Mouse (Mus musculus): Measurements from ENCODE around the gene Smarca4.

The Smarca4 gene

GRCm38 (mm10) chr9:21721036-21721435 lies 105.1 kb downstream of the Smarca4 start:
- DNase-seq (ENCODE audit: low spot score in 2 of 2), result no peak

GRCm38 (mm10) chr9:21723377-21724146 lies 107.6 kb downstream of the Smarca4 start, which contains the start of gene Ldlr:
Gene Ldlr, plus strand, starts transcription at chr9:21723483.
- DNase-seq (ENCODE audit: low spot score in 2 of 2), result peak; percentile 81 to 85

DNA sequence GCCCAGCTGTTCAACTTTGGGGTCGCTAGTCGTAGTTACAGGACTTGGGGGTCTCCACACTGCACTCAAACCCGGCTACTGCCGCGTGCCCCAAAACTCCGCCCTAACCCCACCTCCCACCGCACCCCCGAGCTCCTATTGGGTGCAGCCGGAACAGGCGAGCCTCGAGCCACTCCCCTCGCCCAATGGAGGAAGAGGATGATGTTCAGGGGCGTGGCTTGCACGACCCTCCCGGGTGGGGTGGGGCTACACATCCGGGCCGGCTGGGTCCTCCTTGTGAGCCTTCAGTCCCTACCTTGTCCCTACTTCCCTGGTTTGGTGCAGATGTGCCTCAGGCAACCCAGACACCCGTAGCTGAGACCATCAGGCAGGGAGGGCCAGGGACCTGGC lies 108.2 kb downstream of the Smarca4 start:
- DNase-seq (ENCODE audit: low spot score in 2 of 2), result peak; percentile 92 to 93

DNA sequence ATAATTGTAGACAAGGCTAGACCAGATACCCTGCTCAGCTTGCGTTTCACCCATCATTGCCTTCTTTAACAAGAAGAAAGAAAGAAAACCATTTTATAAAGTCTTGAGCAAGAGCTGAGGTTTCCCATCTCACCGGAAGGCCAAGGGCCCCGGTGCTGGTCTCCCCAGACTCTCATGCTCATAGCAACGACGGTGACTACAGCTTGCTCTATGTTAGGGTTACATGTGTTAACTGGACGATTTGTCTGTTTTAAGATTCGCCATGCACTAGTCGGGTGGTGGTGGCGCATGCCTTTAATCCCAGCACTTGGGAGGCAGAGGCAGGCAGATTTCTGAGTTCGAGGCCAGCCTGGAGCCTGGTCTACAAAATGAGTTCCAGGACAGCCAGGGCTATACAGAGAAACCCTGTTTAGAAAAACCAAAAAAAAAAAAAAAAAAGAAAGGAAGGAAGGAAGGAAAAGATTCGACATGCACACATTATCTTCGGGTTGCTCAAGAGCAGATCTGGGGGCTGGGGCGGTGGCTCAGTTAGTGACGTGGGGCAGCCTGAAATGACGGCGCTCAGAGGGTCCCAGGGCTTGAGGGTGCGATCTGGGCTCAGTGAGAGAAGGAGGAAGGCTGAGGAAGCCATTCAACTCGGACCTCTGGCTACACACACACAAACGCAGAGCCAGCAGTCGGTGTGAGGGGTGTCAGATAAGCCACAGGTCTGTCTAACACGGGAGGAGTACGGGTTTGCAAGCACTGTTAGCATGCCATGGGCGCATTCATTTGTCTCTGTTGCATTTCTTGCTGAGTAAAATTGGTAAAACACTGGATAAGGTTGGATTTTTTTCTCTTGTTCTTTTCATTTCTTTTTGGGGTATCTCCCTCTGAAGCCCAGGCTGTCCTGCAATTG lies 109.5 kb downstream of the Smarca4 start:
- no peak for DNase-seq (ENCODE audit: low spot score in 2 of 2)

GRCm38 (mm10) chr9:21726218-21726975 lies 110.4 kb downstream of the Smarca4 start:
- no peak for DNase-seq (ENCODE audit: low spot score in 2 of 2)

GRCm38 (mm10) chr9:21728261-21728832 lies 112.4 kb downstream of the Smarca4 start:
- DNase-seq (ENCODE audit: low spot score in 2 of 2), result no peak

GRCm38 (mm10) chr9:21729264-21729663 lies 113.3 kb downstream of the Smarca4 start:
- no peak for DNase-seq (ENCODE audit: low spot score in 2 of 2)

DNA sequence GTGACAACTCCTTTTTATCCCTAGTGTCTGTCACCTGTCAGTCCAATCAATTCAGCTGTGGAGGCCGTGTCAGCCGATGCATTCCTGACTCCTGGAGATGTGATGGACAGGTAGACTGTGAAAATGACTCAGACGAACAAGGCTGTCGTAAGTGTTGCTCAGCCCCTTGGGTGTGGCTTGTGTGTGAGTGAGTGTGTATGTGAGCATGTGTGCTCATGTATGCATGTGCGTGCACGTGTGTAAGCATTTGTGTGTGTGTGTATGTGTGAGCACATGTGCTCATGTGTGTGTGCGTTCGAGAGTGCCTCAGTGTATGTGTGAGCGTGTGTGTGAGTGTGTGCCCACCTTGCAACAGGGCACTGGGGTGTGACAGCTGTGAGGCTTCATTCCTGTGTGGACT lies 116.3 kb downstream of the Smarca4 start:
- no peak for DNase-seq (ENCODE audit: low spot score in 2 of 2)

- DNase-seq (ENCODE audit: low spot score in 2 of 2), result no peak
These were observed 117.5 kb downstream of the Smarca4 start for GRCm38 (mm10) chr9:21733446-21733845.

DNA sequence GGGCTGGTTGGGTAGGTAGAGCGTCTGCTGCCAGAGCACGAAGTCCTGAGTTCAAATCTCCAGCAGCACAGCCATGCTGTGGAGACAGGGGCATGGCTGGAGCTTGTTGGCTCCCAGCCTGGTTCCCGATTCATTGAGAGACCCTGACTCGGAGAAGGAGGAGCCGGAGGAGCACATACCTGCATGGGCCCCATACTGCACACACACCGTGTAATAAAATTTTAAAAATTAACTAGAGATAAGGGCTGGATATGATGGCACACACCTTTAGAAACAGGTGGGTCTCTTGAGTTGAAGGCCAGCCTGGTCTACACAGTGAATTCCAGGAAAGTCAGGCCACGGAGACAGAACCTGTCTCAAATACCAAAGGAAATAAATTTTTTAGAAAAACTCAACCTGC lies 118.0 kb downstream of the Smarca4 start:
- no peak for DNase-seq (ENCODE audit: low spot score in 2 of 2)

DNA sequence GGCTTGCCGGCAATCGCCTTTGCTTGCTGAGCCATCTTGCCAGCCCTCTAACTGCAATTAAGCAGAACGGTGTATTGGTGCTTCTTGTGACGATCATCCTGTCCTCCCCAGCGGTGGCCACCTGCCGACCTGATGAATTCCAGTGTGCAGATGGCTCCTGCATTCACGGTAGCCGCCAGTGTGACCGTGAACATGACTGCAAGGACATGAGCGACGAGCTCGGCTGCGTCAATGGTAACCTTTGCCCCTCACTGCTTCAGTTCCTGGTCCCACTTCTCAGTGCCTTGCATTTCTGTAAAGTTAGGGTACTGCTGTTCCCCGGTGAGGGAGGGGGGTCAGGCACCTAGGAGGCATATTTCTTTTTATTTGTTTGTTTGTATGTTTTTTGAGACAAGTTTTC lies 119.2 kb downstream of the Smarca4 start:
- no peak for DNase-seq (ENCODE audit: low spot score in 2 of 2)

DNA sequence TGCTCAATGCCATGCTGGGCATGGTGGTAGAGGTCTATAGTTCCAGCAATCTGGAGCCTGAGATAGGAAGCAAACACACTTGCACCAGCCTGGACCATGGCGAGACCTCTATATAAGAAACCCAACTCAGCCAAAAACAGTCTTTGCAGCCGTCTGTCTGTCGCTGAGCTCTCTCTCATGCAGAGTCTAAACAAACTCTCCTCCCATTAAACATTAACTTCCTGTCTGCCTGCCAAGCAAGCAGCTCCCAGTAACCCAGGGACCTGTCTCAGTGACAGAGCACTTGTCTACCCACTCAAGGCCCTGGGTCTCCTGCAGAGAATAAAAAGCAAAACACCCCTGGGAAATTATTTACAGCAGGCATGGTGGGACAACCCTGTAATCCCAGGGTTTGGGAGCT lies 120.6 kb downstream of the Smarca4 start:
- DNase-seq (ENCODE audit: low spot score in 2 of 2), result no peak

DNA sequence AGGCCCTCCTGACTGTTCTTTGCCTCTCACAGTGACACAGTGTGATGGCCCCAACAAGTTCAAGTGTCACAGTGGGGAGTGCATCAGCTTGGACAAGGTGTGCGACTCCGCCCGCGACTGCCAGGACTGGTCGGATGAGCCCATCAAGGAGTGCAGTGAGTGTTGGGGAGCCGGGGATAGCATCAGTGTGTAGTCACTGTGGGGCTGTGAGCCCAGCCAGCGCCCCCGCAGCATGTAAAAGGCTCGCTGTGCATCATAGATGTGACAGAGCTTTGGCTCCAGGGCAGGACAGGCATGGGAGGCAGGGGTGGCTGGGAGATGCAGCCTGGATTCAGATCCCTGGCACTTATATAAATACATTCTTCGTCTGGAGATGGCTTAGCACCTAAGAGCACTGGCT lies 121.2 kb downstream of the Smarca4 start:
- no peak for DNase-seq (ENCODE audit: low spot score in 2 of 2)

DNA sequence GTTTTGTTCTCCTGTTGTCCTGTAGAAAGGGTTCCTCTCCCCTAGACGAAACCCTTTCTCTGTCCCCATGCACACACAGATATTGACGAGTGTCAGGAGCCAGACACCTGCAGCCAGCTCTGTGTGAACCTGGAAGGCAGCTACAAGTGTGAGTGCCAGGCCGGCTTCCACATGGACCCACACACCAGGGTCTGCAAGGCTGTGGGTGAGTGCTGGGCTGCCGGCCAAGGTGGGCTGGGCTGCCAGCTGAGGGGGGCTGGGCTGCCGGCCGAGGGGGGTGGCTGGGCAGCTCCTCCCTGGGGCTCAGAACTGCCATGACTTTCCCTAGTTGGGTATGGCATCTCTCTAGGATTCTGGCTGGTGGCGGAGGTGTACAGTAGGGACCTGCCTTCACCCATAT lies 122.8 kb downstream of the Smarca4 start:
- DNase-seq (ENCODE audit: low spot score in 2 of 2), result no peak

GRCm38 (mm10) chr9:21740427-21740826 lies 124.5 kb downstream of the Smarca4 start:
- no peak for DNase-seq (ENCODE audit: low spot score in 2 of 2)

GRCm38 (mm10) chr9:21741514-21741913 lies 125.5 kb downstream of the Smarca4 start:
- no peak for DNase-seq (ENCODE audit: low spot score in 2 of 2)

GRCm38 (mm10) chr9:21747238-21747774 lies 131.3 kb downstream of the Smarca4 start:
- DNase-seq (ENCODE audit: low spot score in 2 of 2), result no peak

GRCm38 (mm10) chr9:21748033-21748432 lies 132.1 kb downstream of the Smarca4 start:
- no peak for DNase-seq (ENCODE audit: low spot score in 2 of 2)

DNA sequence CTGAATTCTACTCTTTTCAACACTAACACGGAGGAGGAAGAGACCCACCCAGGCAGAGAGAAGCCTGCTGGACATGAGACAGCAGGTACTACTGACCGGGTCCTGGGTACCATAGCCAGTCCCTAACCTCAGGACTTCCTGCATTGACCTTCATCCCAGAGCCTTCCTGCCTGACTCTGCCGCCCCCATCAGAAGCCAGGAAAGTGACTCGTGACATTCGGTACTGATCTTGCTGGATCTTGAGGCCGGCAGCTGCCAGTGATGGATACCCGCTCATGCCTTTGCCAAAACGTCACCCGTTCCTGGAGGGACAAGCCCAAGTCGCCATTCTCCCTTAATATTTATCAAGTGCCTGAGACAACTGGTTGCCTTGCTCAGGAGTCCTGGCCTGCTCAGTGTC lies 132.5 kb downstream of the Smarca4 start:
- no peak for DNase-seq (ENCODE audit: low spot score in 2 of 2)

DNA sequence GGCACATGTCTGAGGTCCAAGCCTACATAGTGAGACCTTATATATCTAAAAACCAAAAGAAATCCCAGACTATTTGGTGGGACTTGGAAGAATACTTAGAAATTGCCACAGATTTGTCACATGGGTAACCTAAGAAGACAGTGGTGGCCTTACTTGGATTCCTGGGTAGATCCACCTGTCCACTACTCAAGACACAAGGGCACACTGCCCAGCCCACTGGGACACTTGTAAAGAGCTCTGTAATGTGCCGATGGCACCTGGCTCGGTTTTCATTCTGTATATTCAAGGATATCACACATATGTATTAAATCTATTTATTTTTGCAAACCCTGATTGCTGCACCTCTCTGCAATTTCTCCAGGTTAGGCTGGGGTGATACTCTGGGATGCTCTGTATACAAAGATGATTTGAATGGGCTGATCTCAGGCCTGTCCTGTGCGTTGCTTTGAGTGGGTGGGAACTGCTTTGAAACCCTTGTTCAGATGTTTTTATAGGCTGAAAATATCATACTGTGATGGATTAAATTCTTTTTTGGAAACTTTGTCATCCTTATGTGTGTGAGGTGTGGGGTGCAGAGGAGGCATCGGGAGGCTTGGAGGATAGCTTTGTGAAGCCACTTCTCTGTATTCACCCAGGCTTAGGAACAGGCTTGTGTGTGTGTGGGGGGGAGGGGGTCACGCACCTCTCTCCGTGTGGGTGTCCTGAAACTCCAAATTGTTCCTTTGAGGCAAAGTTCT lies 133.6 kb downstream of the Smarca4 start:
- no peak for DNase-seq (ENCODE audit: low spot score in 2 of 2)

DNA sequence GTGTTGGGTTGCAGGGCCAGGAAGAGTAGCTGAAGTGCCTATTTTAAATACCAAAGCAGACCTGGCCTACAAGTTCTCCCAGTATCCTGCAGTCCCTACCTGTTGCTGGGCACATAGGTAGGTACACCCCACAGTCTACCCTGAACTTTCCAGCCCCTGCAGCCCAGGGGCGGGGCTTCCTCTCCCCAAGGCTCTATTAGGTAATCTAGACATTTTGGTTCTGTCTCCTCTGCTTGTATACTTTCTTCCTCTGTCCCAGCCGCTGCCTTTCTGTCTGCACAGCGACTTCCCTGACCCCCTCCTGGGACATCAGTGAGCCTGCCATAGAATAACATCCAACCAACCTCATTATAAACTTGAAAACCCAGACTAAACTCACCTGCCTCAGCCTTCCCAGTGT lies 134.4 kb downstream of the Smarca4 start:
- no peak for DNase-seq (ENCODE audit: low spot score in 2 of 2)
